Mouse (Mus musculus): Measurements from ENCODE around the gene 6330409D20Rik.

DNA sequence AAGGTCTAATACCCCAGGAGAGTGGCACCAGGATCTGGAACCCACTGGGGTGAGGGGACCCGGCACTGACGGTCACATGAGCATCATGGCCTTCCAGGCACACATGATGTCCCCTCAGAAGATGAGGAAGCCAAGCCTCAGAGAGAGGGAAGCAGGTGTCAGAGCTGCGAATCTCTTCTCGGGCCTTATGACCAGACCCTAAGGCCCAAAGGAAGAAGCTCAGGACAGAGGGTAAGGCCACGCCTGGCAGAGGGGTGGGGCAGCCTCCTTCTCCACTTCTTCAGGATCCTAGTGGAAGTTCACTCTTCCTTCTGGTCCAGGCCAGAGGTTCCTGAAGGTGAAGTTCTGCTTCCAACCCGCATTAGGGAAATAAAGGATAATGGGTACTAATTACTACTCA, 8.1 kb downstream of the 6330409D20Rik start:
- TF ChIP-seq POLR2A (IDR thresholded peaks at IDR 0.05; ENCODE audit: borderline replicate concordance, control insufficient read depth, low read depth, low read length) (no peak), CTCF (IDR thresholded peaks at IDR 0.05; ENCODE audit: control insufficient read depth, insufficient read depth, low read length) (no peak)
